Mouse (Mus musculus): Measurements from ENCODE around the gene Mki67.

- TF ChIP-seq CTCF (IDR thresholded peaks at IDR 0.05; ENCODE audit: control insufficient read depth, insufficient read depth, insufficient replicate concordance, low read depth, low read length) (no peak), POLR2A (IDR thresholded peaks at IDR 0.05; ENCODE audit: control insufficient read depth, low read depth, low read length) (no peak)
Measured at GRCm38 (mm10) chr7:135694130-135694529, 22.0 kb downstream of the Mki67 start.

Data from testis, adult 2 months (tissue).